Mouse (Mus musculus): ENCODE results near the gene Plekhg3. TPM values are rescaled to one million over a fixed set of nuclear protein-coding genes. Genes with fewer than 3 reads are reported as not detected.

Gene Plekhg3
- 23.0 and 24.8 TPM in 2 replicates for polyA plus RNA-seq (2015; fragmentation: Nextera tagmentation; extraction: Ambion mirVana)

- 42% methylated on average over 6 of the region's 6 CpGs for WGBS
- Histone ChIP-seq H3K4me2 (replicated peaks; ENCODE audit: low read depth, low read length) (peak within 1 kb of the TSS; percentile 96), H3K9me3 (ENCODE audit: low read length) (no peaks in the 10 kb centered on the region), H3K27ac (ENCODE audit: low read length) (peak within 1 kb of the TSS; percentile 94), H3K36me3 (ENCODE audit: insufficient read depth, low read length) (no peaks in the 10 kb centered on the region), H3K27me3 (ENCODE audit: insufficient read depth, low read length) (no peaks in the 10 kb centered on the region), H3K9ac (replicated peaks; ENCODE audit: low read length) (peak within 1 kb of the TSS; percentile 47; the same call in 1 of the 2 replicates), H3K4me1 (ENCODE audit: insufficient read depth, low read length) (peaks cover 43% of the 10 kb centered on the region), H3K4me3 (ENCODE audit: low read length) (peak within 1 kb of the TSS; percentile 78; the same call in 1 of the 2 replicates)
- ATAC-seq (ENCODE audit: low FRiP score, low TSS enrichment): no peak
Measured at GRCm38 (mm10) chr12:76530580-76531139, at the start of gene Plekhg3. Gene Plekhg3 (plus strand): TSS chr12:76530891.

- H3K4me3 ChIP-seq (ENCODE audit: low read length): no peak overlapping the region
- no peaks in the 10 kb centered on the region for H3K27me3 ChIP-seq (ENCODE audit: insufficient read depth, low read length)
- no peak overlapping the region for H3K4me2 ChIP-seq (replicated peaks; ENCODE audit: low read depth, low read length)
- no peak overlapping the region for H3K9ac ChIP-seq (replicated peaks; ENCODE audit: low read length)
- no peaks in the 10 kb centered on the region for H3K36me3 ChIP-seq (ENCODE audit: insufficient read depth, low read length)
- H3K4me1 ChIP-seq (ENCODE audit: insufficient read depth, low read length): peaks cover 19% of the 10 kb centered on the region
- 80% methylated on average over 2 of the region's 2 CpGs for WGBS
- no peak for ATAC-seq (ENCODE audit: low FRiP score, low TSS enrichment)
- no peak overlapping the region for H3K27ac ChIP-seq (ENCODE audit: low read length)
- no peaks in the 10 kb centered on the region for H3K9me3 ChIP-seq (ENCODE audit: low read length)
Measured at GRCm38 (mm10) chr12:76482446-76482845, 48.2 kb upstream of the Plekhg3 start.

- Histone ChIP-seq H3K4me1 (ENCODE audit: insufficient read depth, low read length) (peaks cover 19% of the 10 kb centered on the region), H3K27ac (ENCODE audit: low read length) (no peak overlapping the region), H3K36me3 (ENCODE audit: insufficient read depth, low read length) (no peaks in the 10 kb centered on the region), H3K9me3 (ENCODE audit: low read length) (no peaks in the 10 kb centered on the region), H3K27me3 (ENCODE audit: insufficient read depth, low read length) (no peaks in the 10 kb centered on the region), H3K4me3 (ENCODE audit: low read length) (no peak overlapping the region), H3K4me2 (replicated peaks; ENCODE audit: low read depth, low read length) (no peak overlapping the region), H3K9ac (replicated peaks; ENCODE audit: low read length) (no peak overlapping the region)
- ATAC-seq (ENCODE audit: low FRiP score, low TSS enrichment): no peak
- 81% methylated on average over 2 of the region's 2 CpGs for WGBS
Measured at GRCm38 (mm10) chr12:76482948-76483347, 47.7 kb upstream of the Plekhg3 start.

- H3K4me2 ChIP-seq (replicated peaks; ENCODE audit: low read depth, low read length): no peak overlapping the region
- 15% methylated on average over 4 of the region's 4 CpGs for WGBS
- no peaks in the 10 kb centered on the region for H3K27me3 ChIP-seq (ENCODE audit: insufficient read depth, low read length)
- no peak overlapping the region for H3K4me3 ChIP-seq (ENCODE audit: low read length)
- ATAC-seq (ENCODE audit: low FRiP score, low TSS enrichment): 0 out of 2 replicates have a peak, but pooled peaks have one; percentile 58
- peak overlapping the region; percentile 23; the same call in 1 of the 2 replicates for H3K27ac ChIP-seq (ENCODE audit: low read length)
- no peaks in the 10 kb centered on the region for H3K36me3 ChIP-seq (ENCODE audit: insufficient read depth, low read length)
- peaks cover 14% of the 10 kb centered on the region for H3K4me1 ChIP-seq (ENCODE audit: insufficient read depth, low read length)
- H3K9me3 ChIP-seq (ENCODE audit: low read length): no peaks in the 10 kb centered on the region
- no peak overlapping the region; the same call in 1 of the 2 replicates for H3K9ac ChIP-seq (replicated peaks; ENCODE audit: low read length)
Measured at GRCm38 (mm10) chr12:76484881-76485280, 45.8 kb upstream of the Plekhg3 start.

GRCm38 (mm10) chr12:76485381-76485780 is 45.3 kb upstream of the Plekhg3 start:
- H3K36me3 ChIP-seq (ENCODE audit: insufficient read depth, low read length): no peaks in the 10 kb centered on the region
- 0 out of 2 replicates have a peak overlapping the region, but pooled peaks have one; percentile 23 for H3K27ac ChIP-seq (ENCODE audit: low read length)
- ATAC-seq (ENCODE audit: low FRiP score, low TSS enrichment): peak; percentile 59; the same call in 1 of the 2 replicates
- no peaks in the 10 kb centered on the region for H3K27me3 ChIP-seq (ENCODE audit: insufficient read depth, low read length)
- 21% methylated on average over 11 of the region's 11 CpGs for WGBS
- H3K9me3 ChIP-seq (ENCODE audit: low read length): 0 out of 2 replicates have a peak, but pooled peaks cover under 1% of the 10 kb centered on the region
- H3K9ac ChIP-seq (replicated peaks; ENCODE audit: low read length): no peak overlapping the region
- peaks cover 14% of the 10 kb centered on the region for H3K4me1 ChIP-seq (ENCODE audit: insufficient read depth, low read length)
- H3K4me2 ChIP-seq (replicated peaks; ENCODE audit: low read depth, low read length): no peak overlapping the region
- H3K4me3 ChIP-seq (ENCODE audit: low read length): no peak overlapping the region

- H3K27me3 ChIP-seq (ENCODE audit: insufficient read depth, low read length): no peaks in the 10 kb centered on the region
- H3K9me3 ChIP-seq (ENCODE audit: low read length): 0 out of 2 replicates have a peak, but pooled peaks cover 3% of the 10 kb centered on the region
- H3K27ac ChIP-seq (ENCODE audit: low read length): no peak overlapping the region
- no peak overlapping the region for H3K4me3 ChIP-seq (ENCODE audit: low read length)
- ATAC-seq (ENCODE audit: low FRiP score, low TSS enrichment): no peak
- no peaks in the 10 kb centered on the region for H3K36me3 ChIP-seq (ENCODE audit: insufficient read depth, low read length)
- H3K4me2 ChIP-seq (replicated peaks; ENCODE audit: low read depth, low read length): no peak overlapping the region
- peaks cover 14% of the 10 kb centered on the region for H3K4me1 ChIP-seq (ENCODE audit: insufficient read depth, low read length)
- no peak overlapping the region for H3K9ac ChIP-seq (replicated peaks; ENCODE audit: low read length)
- WGBS: 67% methylated on average over 9 of the region's 9 CpGs
Measured at GRCm38 (mm10) chr12:76486943-76487342, 43.7 kb upstream of the Plekhg3 start.

GRCm38 (mm10) chr12:76490798-76491197 is 39.9 kb upstream of the Plekhg3 start:
- H3K27ac ChIP-seq (ENCODE audit: low read length): no peak overlapping the region

GRCm38 (mm10) chr12:76493462-76493861 is 37.2 kb upstream of the Plekhg3 start:
- no peak for ATAC-seq (ENCODE audit: low FRiP score, low TSS enrichment)
- 29% methylated on average over 5 of the region's 5 CpGs for WGBS

More at GRCm38 (mm10) chr12:76490798-76491197, 39.9 kb upstream of the Plekhg3 start:
- Histone ChIP-seq H3K27me3 (ENCODE audit: insufficient read depth, low read length) (0 out of 2 replicates have a peak, but pooled peaks cover 3% of the 10 kb centered on the region), H3K4me3 (ENCODE audit: low read length) (no peak overlapping the region), H3K9me3 (ENCODE audit: low read length) (0 out of 2 replicates have a peak, but pooled peaks cover 3% of the 10 kb centered on the region), H3K4me1 (ENCODE audit: insufficient read depth, low read length) (peaks cover 2% of the 10 kb centered on the region; the same call in 1 of the 2 replicates), H3K4me2 (replicated peaks; ENCODE audit: low read depth, low read length) (no peak overlapping the region), H3K36me3 (ENCODE audit: insufficient read depth, low read length) (no peaks in the 10 kb centered on the region), H3K9ac (replicated peaks; ENCODE audit: low read length) (no peak overlapping the region)
- no peak for ATAC-seq (ENCODE audit: low FRiP score, low TSS enrichment)
- WGBS: 94% methylated on average over 1 of the region's 1 CpGs

GRCm38 (mm10) chr12:76495381-76495780 is 35.3 kb upstream of the Plekhg3 start:
- Histone ChIP-seq H3K9me3 (ENCODE audit: low read length) (0 out of 2 replicates have a peak, but pooled peaks cover 2% of the 10 kb centered on the region), H3K4me1 (ENCODE audit: insufficient read depth, low read length) (no peaks in the 10 kb centered on the region), H3K27me3 (ENCODE audit: insufficient read depth, low read length) (0 out of 2 replicates have a peak, but pooled peaks cover 3% of the 10 kb centered on the region), H3K4me3 (ENCODE audit: low read length) (no peak overlapping the region), H3K9ac (replicated peaks; ENCODE audit: low read length) (no peak overlapping the region), H3K4me2 (replicated peaks; ENCODE audit: low read depth, low read length) (no peak overlapping the region), H3K27ac (ENCODE audit: low read length) (no peak overlapping the region), H3K36me3 (ENCODE audit: insufficient read depth, low read length) (no peaks in the 10 kb centered on the region)
- no peak for ATAC-seq (ENCODE audit: low FRiP score, low TSS enrichment)
- WGBS: 63% methylated on average over 4 of the region's 4 CpGs

More at GRCm38 (mm10) chr12:76493462-76493861, 37.2 kb upstream of the Plekhg3 start:
- Histone ChIP-seq H3K4me1 (ENCODE audit: insufficient read depth, low read length) (no peaks in the 10 kb centered on the region), H3K27ac (ENCODE audit: low read length) (no peak overlapping the region), H3K4me2 (replicated peaks; ENCODE audit: low read depth, low read length) (no peak overlapping the region), H3K36me3 (ENCODE audit: insufficient read depth, low read length) (no peaks in the 10 kb centered on the region), H3K27me3 (ENCODE audit: insufficient read depth, low read length) (0 out of 2 replicates have a peak, but pooled peaks cover 3% of the 10 kb centered on the region), H3K9ac (replicated peaks; ENCODE audit: low read length) (no peak overlapping the region), H3K9me3 (ENCODE audit: low read length) (0 out of 2 replicates have a peak, but pooled peaks cover 3% of the 10 kb centered on the region), H3K4me3 (ENCODE audit: low read length) (no peak overlapping the region)

GRCm38 (mm10) chr12:76496324-76496723 is 34.4 kb upstream of the Plekhg3 start:
- H3K9ac ChIP-seq (replicated peaks; ENCODE audit: low read length): no peak overlapping the region
- H3K4me2 ChIP-seq (replicated peaks; ENCODE audit: low read depth, low read length): no peak overlapping the region; the same call in 1 of the 2 replicates
- H3K27me3 ChIP-seq (ENCODE audit: insufficient read depth, low read length): 0 out of 2 replicates have a peak, but pooled peaks cover 3% of the 10 kb centered on the region
- 24% methylated on average over 12 of the region's 12 CpGs for WGBS
- no peaks in the 10 kb centered on the region for H3K36me3 ChIP-seq (ENCODE audit: insufficient read depth, low read length)
- peak; percentile 32; the same call in 1 of the 2 replicates for ATAC-seq (ENCODE audit: low FRiP score, low TSS enrichment)
- H3K4me1 ChIP-seq (ENCODE audit: insufficient read depth, low read length): no peaks in the 10 kb centered on the region
- H3K4me3 ChIP-seq (ENCODE audit: low read length): no peak overlapping the region
- no peak overlapping the region for H3K27ac ChIP-seq (ENCODE audit: low read length)
- no peaks in the 10 kb centered on the region for H3K9me3 ChIP-seq (ENCODE audit: low read length)

Measured in kidney, embryonic 16.5 days (tissue).